Mouse (Mus musculus) midbrain, embryonic 14.5 days (tissue): ENCODE results near the gene Grb7. TPM values are rescaled to one million over a fixed set of nuclear protein-coding genes. Genes with fewer than 3 reads are reported as not detected.

Source experiments
- ATAC-seq: fragments of 200-750 bp; cut with Nextera tagmentation; 2 replicates; pipeline ENCODE4 v1.8.0; 2017; ENCODE audit warnings: moderate number of reproducible peaks, moderate library complexity; ENCODE audit not compliant: low FRiP score, low TSS enrichment
- DNase-seq: peaks from one replicate; pipeline ENCODE4 v3.0.0-alpha.2; 2015
- H3K27ac ChIP-seq: fragments of 300-500 bp; sonication (generic); replicated peaks from 2 replicates; pipeline ENCODE4 v1.5.1; 2014; ENCODE audit warnings: mild to moderate bottlenecking, low read depth, low read length, moderate library complexity
- H3K27me3 ChIP-seq: fragments of 300-500 bp; sonication (generic); 2 replicates; pipeline ENCODE4 v1.6.1; 2014; ENCODE audit warnings: low read length, control low read depth, mixed read lengths; ENCODE audit not compliant: control insufficient read depth, insufficient read depth
- H3K36me3 ChIP-seq: fragments of 300-500 bp; sonication (generic); 2 replicates; pipeline ENCODE4 v1.6.1; 2014; ENCODE audit warnings: low read length, control low read depth; ENCODE audit not compliant: control insufficient read depth, insufficient read depth
- H3K4me1 ChIP-seq: fragments of 300-500 bp; sonication (generic); 2 replicates; pipeline ENCODE4 v1.6.1; 2014; ENCODE audit warnings: mild to moderate bottlenecking, antibody characterized with exemption, low read length, control low read depth; ENCODE audit not compliant: control insufficient read depth, insufficient read depth
- H3K4me2 ChIP-seq: fragments of 300-500 bp; sonication (generic); 2 replicates; pipeline ENCODE4 v1.6.1; 2014; ENCODE audit warnings: mild to moderate bottlenecking, low read length, moderate library complexity
- H3K4me3 ChIP-seq: fragments of 300-500 bp; sonication (generic); replicated peaks from 2 replicates; pipeline ENCODE4 v1.5.1; 2014; ENCODE audit warnings: low read depth, low read length
- H3K9ac ChIP-seq: fragments of 300-500 bp; sonication (generic); replicated peaks from 2 replicates; pipeline ENCODE4 v1.6.1; 2014; ENCODE audit warnings: mild to moderate bottlenecking, low read length, moderate library complexity
- H3K9me3 ChIP-seq: fragments of 300-500 bp; sonication (generic); 2 replicates; pipeline ENCODE4 v1.6.1; 2016; ENCODE audit warnings: low read length, control low read depth, mixed read lengths; ENCODE audit not compliant: control insufficient read depth
- WGBS: fragments of 180-500 bp; shearing (Covaris S2); extraction: QIAGEN DNeasy Blood & Tissue Kit; methylation state at CpG from one replicate; pipeline ENCODE4 v1.1.7; 2014; 5-methylcytosine and 5-hydroxymethylcytosine counted together
- polyA plus RNA-seq: library from polyadenylated mRNA; unstranded; fragments of >200 nt; fragmentation: Nextera tagmentation; extraction: Ambion mirVana; gene quantifications from 2 replicates; pipeline ENCODE4 v1.2.1, GENCODE M21; 2014

The Grb7 gene
- polyA plus RNA-seq, 1 experiment from 2014 or later, result 0.67 TPM

GRCm38 (mm10) chr11:98431743-98432502, 14.3 kb upstream of the Grb7 start:
- 0 out of 2 replicates have a peak, but pooled peaks cover 5% of the 10 kb centered on the region for H3K36me3 ChIP-seq
- H3K9ac ChIP-seq, result no peak overlapping the region
- DNase-seq, result peak; percentile 24
- no peaks in the 10 kb centered on the region for H3K9me3 ChIP-seq
- no peaks in the 10 kb centered on the region for H3K4me1 ChIP-seq
- 82% methylated on average over 9 of the region's 9 CpGs for WGBS
- H3K27me3 ChIP-seq, result no peaks in the 10 kb centered on the region
- H3K4me3 ChIP-seq, result no peak overlapping the region
- ATAC-seq, result no peak
- H3K4me2 ChIP-seq, result no peak overlapping the region
- H3K27ac ChIP-seq, result no peak overlapping the region

GRCm38 (mm10) chr11:98435723-98436122, 10.5 kb upstream of the Grb7 start:
- H3K27ac ChIP-seq, result no peak overlapping the region
- H3K4me2 ChIP-seq, result no peak overlapping the region
- 0 out of 2 replicates have a peak, but pooled peaks cover 6% of the 10 kb centered on the region for H3K4me1 ChIP-seq
- WGBS, result 93% methylated on average over 9 of the region's 9 CpGs
- H3K9ac ChIP-seq, result no peak overlapping the region
- 0 out of 2 replicates have a peak, but pooled peaks cover 5% of the 10 kb centered on the region for H3K36me3 ChIP-seq
- no peak for ATAC-seq
- H3K27me3 ChIP-seq, result no peaks in the 10 kb centered on the region
- no peak for DNase-seq
- no peaks in the 10 kb centered on the region for H3K9me3 ChIP-seq
- no peak overlapping the region for H3K4me3 ChIP-seq

- H3K9me3 ChIP-seq, result no peaks in the 10 kb centered on the region
- no peak overlapping the region for H3K4me3 ChIP-seq
- H3K9ac ChIP-seq, result no peak overlapping the region
- ATAC-seq, result no peak
- H3K27me3 ChIP-seq, result no peaks in the 10 kb centered on the region
- H3K27ac ChIP-seq, result no peak overlapping the region
- WGBS, result 93% methylated on average over 6 of the region's 6 CpGs
- DNase-seq, result no peak
- peak overlapping the region; percentile 83 for H3K4me2 ChIP-seq
- 0 out of 2 replicates have a peak, but pooled peaks cover 5% of the 10 kb centered on the region for H3K36me3 ChIP-seq
- H3K4me1 ChIP-seq, result 0 out of 2 replicates have a peak, but pooled peaks cover 6% of the 10 kb centered on the region
Observed at GRCm38 (mm10) chr11:98437441-98437840, 8.8 kb upstream of the Grb7 start.

- WGBS, result 2% methylated on average over 43 of the region's 43 CpGs
- Histone ChIP-seq H3K4me1 (0 out of 2 replicates have a peak, but pooled peaks cover 6% of the 10 kb centered on the region), H3K36me3 (0 out of 2 replicates have a peak, but pooled peaks cover 5% of the 10 kb centered on the region), H3K27me3 (no peaks in the 10 kb centered on the region), H3K9ac (peak within 1 kb of the TSS; percentile 60), H3K9me3 (no peaks in the 10 kb centered on the region), H3K4me3 (peak within 1 kb of the TSS; percentile 77), H3K4me2 (peak within 1 kb of the TSS; percentile 83), H3K27ac (peak within 1 kb of the TSS; percentile 67)
- peak; percentile 83 for ATAC-seq
- peak; percentile 97 for DNase-seq
Observed at GRCm38 (mm10) chr11:98438331-98439158, 7.6 kb upstream of the Grb7 start, which contains the start of gene Mien1. Mien1 (minus strand) TSS chr11:98438991.

GRCm38 (mm10) chr11:98443688-98444087, 2.5 kb upstream of the Grb7 start:
- H3K4me3 ChIP-seq, result no peak overlapping the region
- H3K9me3 ChIP-seq, result no peaks in the 10 kb centered on the region
- H3K27me3 ChIP-seq, result peaks cover 23% of the 10 kb centered on the region
- no peak overlapping the region for H3K4me2 ChIP-seq
- no peak for ATAC-seq
- 94% methylated on average over 1 of the region's 1 CpGs for WGBS
- H3K4me1 ChIP-seq, result no peaks in the 10 kb centered on the region
- no peak overlapping the region for H3K27ac ChIP-seq
- no peaks in the 10 kb centered on the region for H3K36me3 ChIP-seq
- H3K9ac ChIP-seq, result no peak overlapping the region
- DNase-seq, result no peak

- WGBS, result 59% methylated on average over 1 of the region's 1 CpGs
- no peak overlapping the region for H3K27ac ChIP-seq
- H3K4me2 ChIP-seq, result no peak overlapping the region
- H3K27me3 ChIP-seq, result peaks cover 23% of the 10 kb centered on the region
- H3K9me3 ChIP-seq, result no peaks in the 10 kb centered on the region
- no peak overlapping the region for H3K4me3 ChIP-seq
- DNase-seq, result no peak
- no peaks in the 10 kb centered on the region for H3K4me1 ChIP-seq
- H3K9ac ChIP-seq, result no peak overlapping the region
- ATAC-seq, result no peak
- H3K36me3 ChIP-seq, result no peaks in the 10 kb centered on the region
Observed at GRCm38 (mm10) chr11:98445238-98445637, 956 bp upstream of the Grb7 start.

- no peaks in the 10 kb centered on the region for H3K4me1 ChIP-seq
Observed at GRCm38 (mm10) chr11:98445679-98446078, 515 bp upstream of the Grb7 start.

GRCm38 (mm10) chr11:98446562-98447474, 624 bp downstream of the Grb7 start:
- Histone ChIP-seq H3K4me3 (no peak overlapping the region), H3K36me3 (no peaks in the 10 kb centered on the region), H3K27ac (no peak overlapping the region), H3K9ac (no peak overlapping the region), H3K27me3 (peaks cover 23% of the 10 kb centered on the region), H3K9me3 (no peaks in the 10 kb centered on the region), H3K4me1 (no peaks in the 10 kb centered on the region), H3K4me2 (peak overlapping the region; percentile 21; the same call in 1 of the 2 replicates)
- WGBS, result 3% methylated on average over 33 of the region's 33 CpGs
- DNase-seq (no peak), ATAC-seq (no peak)

More at GRCm38 (mm10) chr11:98445679-98446078, 515 bp upstream of the Grb7 start:
- Histone ChIP-seq H3K4me3 (no peak overlapping the region), H3K4me2 (no peak overlapping the region), H3K9ac (no peak overlapping the region), H3K9me3 (no peaks in the 10 kb centered on the region), H3K27me3 (peaks cover 23% of the 10 kb centered on the region), H3K36me3 (no peaks in the 10 kb centered on the region), H3K27ac (no peak overlapping the region)
- WGBS, result 65% methylated on average over 4 of the region's 4 CpGs
- ATAC-seq (no peak), DNase-seq (no peak)
